Mouse (Mus musculus): ENCODE measurements at regions not wholly inside any gene's neighbourhood (a gene's known extent, or its start where the extent isn't known, plus 50 kb on each side); places are given as distances from the start of the nearest gene placed in this dataset.
"Not testable (repeated sequence)": the region's sequence is repeated elsewhere in the genome, so short reads cannot be mapped to it uniquely, and the experiment has no call there.

- no peak overlapping the region for H3K4me3 ChIP-seq (ENCODE audit: insufficient read depth, low read depth, low read length)
- no peak for DNase-seq
- H3K4me1 ChIP-seq (ENCODE audit: control insufficient read depth, insufficient read depth, low read length) = no peaks in the 10 kb centered on the region
- H3K27ac ChIP-seq (ENCODE audit: insufficient read depth, low read depth, low read length) = no peak overlapping the region
- TF ChIP-seq CTCF (conservative IDR thresholded peaks at IDR 0.05; ENCODE audit: insufficient read depth, insufficient read length, low read depth, low read length) (no peak), POLR2A (IDR thresholded peaks at IDR 0.05; ENCODE audit: low read depth, low read length) (no peak)
- no peaks in the 10 kb centered on the region for H3K36me3 ChIP-seq (ENCODE audit: control insufficient read depth, insufficient read depth, low read length)
- H3K27me3 ChIP-seq (replicated peaks; ENCODE audit: control insufficient read depth, insufficient read depth, low read length) = no peaks in the 10 kb centered on the region
Measured at GRCm38 (mm10) chr9:113112753-113113152, 595.3 kb downstream of the Pdcd6ip start.

GRCm38 (mm10) chr9:113101733-113102132, 606.3 kb downstream of the Pdcd6ip start:
- no peak overlapping the region for H3K27ac ChIP-seq (ENCODE audit: insufficient read depth, low read depth, low read length)
- no peaks in the 10 kb centered on the region for H3K36me3 ChIP-seq (ENCODE audit: control insufficient read depth, insufficient read depth, low read length)
- H3K27me3 ChIP-seq (replicated peaks; ENCODE audit: control insufficient read depth, insufficient read depth, low read length) = no peaks in the 10 kb centered on the region
- no peak overlapping the region for H3K4me3 ChIP-seq (ENCODE audit: insufficient read depth, low read depth, low read length)
- TF ChIP-seq CTCF (conservative IDR thresholded peaks at IDR 0.05; ENCODE audit: insufficient read depth, insufficient read length, low read depth, low read length) (no peak), POLR2A (IDR thresholded peaks at IDR 0.05; ENCODE audit: low read depth, low read length) (no peak)
- 71% methylated on average over 1 of the region's 1 CpGs for WGBS
- H3K4me1 ChIP-seq (ENCODE audit: control insufficient read depth, insufficient read depth, low read length) = no peaks in the 10 kb centered on the region
- DNase-seq = no peak

- Histone ChIP-seq H3K27ac (ENCODE audit: insufficient read depth, low read depth, low read length) (no peak overlapping the region), H3K4me1 (ENCODE audit: control insufficient read depth, insufficient read depth, low read length) (no peaks in the 10 kb centered on the region), H3K4me3 (ENCODE audit: insufficient read depth, low read depth, low read length) (no peak overlapping the region), H3K27me3 (replicated peaks; ENCODE audit: control insufficient read depth, insufficient read depth, low read length) (no peaks in the 10 kb centered on the region), H3K36me3 (ENCODE audit: control insufficient read depth, insufficient read depth, low read length) (no peaks in the 10 kb centered on the region)
- DNase-seq = no peak
- TF ChIP-seq POLR2A (IDR thresholded peaks at IDR 0.05; ENCODE audit: low read depth, low read length) (no peak), CTCF (conservative IDR thresholded peaks at IDR 0.05; ENCODE audit: insufficient read depth, insufficient read length, low read depth, low read length) (no peak)
- WGBS = 72% methylated on average over 4 of the region's 4 CpGs
Measured at GRCm38 (mm10) chr9:113100641-113101040, 607.4 kb downstream of the Pdcd6ip start.

GRCm38 (mm10) chr9:113095421-113095820, 612.6 kb downstream of the Pdcd6ip start:
- not testable (repeated sequence) for H3K4me1 ChIP-seq (ENCODE audit: control insufficient read depth, insufficient read depth, low read length); H3K27ac ChIP-seq (ENCODE audit: insufficient read depth, low read depth, low read length); H3K4me3 ChIP-seq (ENCODE audit: insufficient read depth, low read depth, low read length); H3K36me3 ChIP-seq (ENCODE audit: control insufficient read depth, insufficient read depth, low read length); H3K27me3 ChIP-seq (replicated peaks; ENCODE audit: control insufficient read depth, insufficient read depth, low read length); DNase-seq
- 96% methylated on average over 1 of the region's 1 CpGs for WGBS

GRCm38 (mm10) chr9:113093863-113094390, 614.1 kb downstream of the Pdcd6ip start:
- 60% methylated on average over 13 of the region's 13 CpGs for WGBS
- Histone ChIP-seq H3K36me3 (ENCODE audit: control insufficient read depth, insufficient read depth, low read length) (no peaks in the 10 kb centered on the region), H3K27me3 (replicated peaks; ENCODE audit: control insufficient read depth, insufficient read depth, low read length) (no peaks in the 10 kb centered on the region), H3K4me1 (ENCODE audit: control insufficient read depth, insufficient read depth, low read length) (no peaks in the 10 kb centered on the region), H3K27ac (ENCODE audit: insufficient read depth, low read depth, low read length) (no peak overlapping the region), H3K4me3 (ENCODE audit: insufficient read depth, low read depth, low read length) (no peak overlapping the region)
- no peak for DNase-seq
- TF ChIP-seq CTCF (conservative IDR thresholded peaks at IDR 0.05; ENCODE audit: insufficient read depth, insufficient read length, low read depth, low read length) (no peak), POLR2A (IDR thresholded peaks at IDR 0.05; ENCODE audit: low read depth, low read length) (no peak)

- TF ChIP-seq POLR2A (IDR thresholded peaks at IDR 0.05; ENCODE audit: low read depth, low read length) = no peak
- no peak for TF ChIP-seq CTCF (conservative IDR thresholded peaks at IDR 0.05; ENCODE audit: insufficient read depth, insufficient read length, low read depth, low read length)
- Histone ChIP-seq H3K36me3 (ENCODE audit: control insufficient read depth, insufficient read depth, low read length) (no peaks in the 10 kb centered on the region), H3K27ac (ENCODE audit: insufficient read depth, low read depth, low read length) (no peak overlapping the region), H3K4me3 (ENCODE audit: insufficient read depth, low read depth, low read length) (no peak overlapping the region), H3K27me3 (replicated peaks; ENCODE audit: control insufficient read depth, insufficient read depth, low read length) (no peaks in the 10 kb centered on the region; the same call in 1 of the 2 replicates), H3K4me1 (ENCODE audit: control insufficient read depth, insufficient read depth, low read length) (no peaks in the 10 kb centered on the region)
- no peak for DNase-seq
- WGBS = 87% methylated on average over 5 of the region's 5 CpGs
Measured at GRCm38 (mm10) chr9:113091881-113092280, 616.2 kb downstream of the Pdcd6ip start.

- DNase-seq = no peak
- no peak overlapping the region for H3K27ac ChIP-seq (ENCODE audit: insufficient read depth, low read depth, low read length)
- H3K36me3 ChIP-seq (ENCODE audit: control insufficient read depth, insufficient read depth, low read length) = no peaks in the 10 kb centered on the region
- TF ChIP-seq CTCF (conservative IDR thresholded peaks at IDR 0.05; ENCODE audit: insufficient read depth, insufficient read length, low read depth, low read length) (no peak), POLR2A (IDR thresholded peaks at IDR 0.05; ENCODE audit: low read depth, low read length) (no peak)
- WGBS = 79% methylated on average over 10 of the region's 10 CpGs
- H3K4me3 ChIP-seq (ENCODE audit: insufficient read depth, low read depth, low read length) = no peak overlapping the region
- no peaks in the 10 kb centered on the region for H3K4me1 ChIP-seq (ENCODE audit: control insufficient read depth, insufficient read depth, low read length)
- no peaks in the 10 kb centered on the region; the same call in 1 of the 2 replicates for H3K27me3 ChIP-seq (replicated peaks; ENCODE audit: control insufficient read depth, insufficient read depth, low read length)
Measured at GRCm38 (mm10) chr9:113087786-113088185, 620.3 kb downstream of the Pdcd6ip start.
